Mouse (Mus musculus): Measurements from ENCODE around the gene Mrpl51. TPM values are rescaled to one million over a fixed set of nuclear protein-coding genes. Genes with fewer than 3 reads are reported as not detected.

The Mrpl51 gene
- total RNA-seq, 2 experiments from 2014 or later, result 69.1 to 74.5 TPM

DNA sequence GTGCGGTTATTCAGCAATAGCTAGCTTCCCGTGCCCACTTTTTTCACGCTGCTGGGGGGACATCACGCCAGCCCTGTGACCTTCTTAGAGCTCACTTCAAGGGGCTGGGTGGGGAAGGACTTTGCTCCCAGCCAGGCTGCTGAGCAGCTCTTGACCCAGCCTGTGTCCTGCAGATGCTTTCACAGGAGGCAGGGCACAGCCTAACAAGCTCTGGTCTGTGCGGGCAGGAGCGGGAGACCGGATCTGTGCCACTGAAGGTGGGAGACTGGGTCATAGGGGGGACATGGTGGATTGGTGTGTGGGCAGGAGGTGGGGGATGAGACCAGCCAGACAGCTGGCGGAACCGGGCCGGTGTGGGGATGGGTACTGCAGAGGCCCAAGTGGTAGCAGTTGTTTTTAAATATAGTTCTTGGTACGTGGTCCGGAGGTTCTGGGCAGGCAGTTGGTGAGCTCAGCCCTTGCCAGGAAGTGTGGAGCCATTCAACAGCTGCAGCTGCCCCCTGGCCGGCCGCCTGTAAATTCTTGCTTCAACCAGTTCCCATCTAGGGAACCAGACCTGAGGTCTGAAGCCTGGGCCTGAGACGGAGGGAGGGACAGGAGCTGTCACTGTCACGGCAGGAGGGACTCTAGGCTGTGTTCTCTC, 42.6 kb upstream of the Mrpl51 start:
- Histone ChIP-seq H3K27ac (peak overlapping the region; percentile 97), H3K4me3 (peak overlapping the region; percentile 95)
- no peak for TF ChIP-seq CTCF (IDR thresholded peaks at IDR 0.05)
- peak; percentile 58 to 62 for DNase-seq (ENCODE audit: extremely low spot score in 1 of 2, low spot score in 2 of 2)
- intact Hi-C loops (cut with DNase I), result loop anchor here (1.0 to 5.0 kb wide), 3 partner anchors 12 to 123 kb away; no protein-coding TSS in a partner anchor

DNA sequence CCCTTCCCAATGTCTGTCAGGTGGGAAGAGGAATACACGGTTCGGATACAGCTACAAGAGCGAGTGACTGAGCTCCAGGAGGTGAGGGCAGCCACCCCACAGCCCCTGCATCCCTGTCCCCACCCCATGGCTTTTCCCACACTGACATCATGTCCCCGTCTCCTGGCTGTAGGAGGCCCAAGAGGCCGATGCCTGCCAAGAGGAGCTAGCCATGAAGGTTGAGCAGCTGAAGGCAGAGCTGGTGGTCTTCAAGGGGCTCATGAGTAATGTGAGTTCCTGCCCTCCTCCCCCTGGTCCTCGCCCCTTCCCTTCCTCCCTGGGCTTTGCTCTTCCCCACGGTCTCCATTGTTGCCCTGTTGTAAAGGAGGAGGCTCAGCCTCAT, 42.0 kb upstream of the Mrpl51 start:
- no peak for TF ChIP-seq CTCF (IDR thresholded peaks at IDR 0.05)
- H3K4me3 ChIP-seq, result peak overlapping the region; percentile 95
- peak in 1 of 2 experiments; percentile 7 for DNase-seq (ENCODE audit: extremely low spot score in 1 of 2, low spot score in 2 of 2)
- intact Hi-C loops (cut with DNase I), result loop anchor here (1.0 to 5.0 kb wide), 2 partner anchors 12 to 123 kb away; no protein-coding TSS in a partner anchor
- H3K27ac ChIP-seq, result peak overlapping the region; percentile 97

DNA sequence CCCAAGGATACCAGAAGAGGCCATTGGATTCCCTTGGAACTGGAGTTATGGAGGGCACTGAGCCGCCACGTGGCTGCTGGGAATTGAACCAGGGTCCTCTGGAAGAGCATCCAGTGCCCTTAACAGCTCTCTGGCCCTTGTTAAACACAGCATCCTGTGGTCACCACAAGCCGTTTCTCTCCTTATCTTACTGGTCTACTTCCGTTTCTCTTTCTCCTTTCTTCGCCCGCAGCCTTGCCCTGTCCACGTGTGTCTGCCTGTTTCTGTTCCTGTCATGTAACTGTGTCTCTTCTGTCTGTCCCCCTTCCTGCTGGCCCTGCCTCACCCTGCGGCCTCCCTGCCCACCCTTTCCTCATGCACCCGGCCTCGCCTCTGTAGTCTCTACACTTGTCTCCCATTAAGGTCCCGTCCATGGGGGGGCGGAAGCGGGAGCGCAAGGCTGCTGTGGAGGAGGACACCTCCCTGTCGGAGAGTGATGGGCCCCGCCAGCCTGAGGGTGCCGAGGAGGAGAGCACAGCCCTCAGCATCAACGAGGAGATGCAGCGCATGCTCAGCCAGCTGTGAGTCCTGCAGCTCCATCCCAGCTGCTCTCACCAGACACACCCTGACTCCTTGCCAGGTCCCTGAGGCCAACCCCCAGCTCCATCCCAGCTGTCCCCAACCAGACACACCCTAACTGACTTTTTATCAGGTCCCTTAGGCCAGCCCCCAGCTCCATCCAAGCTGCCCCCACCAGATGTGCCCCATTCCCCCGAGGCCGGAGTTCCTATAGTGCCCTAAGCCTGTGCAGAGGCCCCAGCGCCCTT, 39.2 kb upstream of the Mrpl51 start:
- Histone ChIP-seq H3K4me3 (no peak overlapping the region), H3K27ac (no peak overlapping the region)
- peak in 1 of 2 experiments; percentile 35 for DNase-seq (ENCODE audit: extremely low spot score in 1 of 2, low spot score in 2 of 2)
- no peak for TF ChIP-seq CTCF (IDR thresholded peaks at IDR 0.05)
- intact Hi-C loops (cut with DNase I), result no loop called here

DNA sequence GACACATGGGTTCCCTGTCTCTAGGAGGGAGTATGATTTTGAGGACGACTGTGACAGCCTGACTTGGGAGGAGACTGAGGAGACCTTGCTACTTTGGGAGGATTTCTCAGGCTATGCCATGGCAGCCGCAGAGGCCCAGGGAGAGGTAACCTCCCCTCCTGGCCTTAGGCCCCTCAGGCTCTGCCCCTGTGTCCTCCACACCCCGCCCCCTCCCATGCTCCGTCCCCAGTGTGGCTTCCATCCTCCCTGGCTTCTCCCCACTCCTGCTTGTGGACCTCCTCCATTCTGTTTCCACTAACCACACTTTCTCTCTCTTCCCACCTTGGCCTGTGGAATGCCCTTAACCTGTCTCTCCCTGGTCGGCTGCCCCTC, 38.6 kb upstream of the Mrpl51 start:
- no peak for DNase-seq (ENCODE audit: extremely low spot score in 1 of 2, low spot score in 2 of 2)
- H3K4me3 ChIP-seq, result no peak overlapping the region
- TF ChIP-seq CTCF (IDR thresholded peaks at IDR 0.05), result no peak
- intact Hi-C loops (cut with DNase I), result no loop called here
- H3K27ac ChIP-seq, result no peak overlapping the region

DNA sequence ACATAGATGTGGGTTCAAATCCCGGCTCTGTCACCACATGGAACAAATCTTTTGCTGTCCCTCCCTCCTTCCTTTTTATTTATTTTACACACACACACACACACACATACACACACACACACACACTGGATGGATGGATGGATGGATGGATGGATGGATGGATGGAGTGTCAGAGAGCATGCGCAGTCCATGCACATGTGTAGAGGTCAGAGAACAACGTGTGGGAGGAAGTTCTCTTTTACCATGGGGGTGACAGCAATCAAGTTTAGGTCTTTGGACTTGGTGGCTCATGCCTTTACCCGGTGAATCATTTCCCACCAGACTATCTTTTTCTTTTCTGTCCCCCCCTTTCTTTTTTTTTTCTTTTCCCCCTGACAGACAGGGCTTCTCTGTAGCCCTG, 37.9 kb upstream of the Mrpl51 start:
- no peak overlapping the region for H3K27ac ChIP-seq
- DNase-seq (ENCODE audit: extremely low spot score in 1 of 2, low spot score in 2 of 2), result no peak

DNA sequence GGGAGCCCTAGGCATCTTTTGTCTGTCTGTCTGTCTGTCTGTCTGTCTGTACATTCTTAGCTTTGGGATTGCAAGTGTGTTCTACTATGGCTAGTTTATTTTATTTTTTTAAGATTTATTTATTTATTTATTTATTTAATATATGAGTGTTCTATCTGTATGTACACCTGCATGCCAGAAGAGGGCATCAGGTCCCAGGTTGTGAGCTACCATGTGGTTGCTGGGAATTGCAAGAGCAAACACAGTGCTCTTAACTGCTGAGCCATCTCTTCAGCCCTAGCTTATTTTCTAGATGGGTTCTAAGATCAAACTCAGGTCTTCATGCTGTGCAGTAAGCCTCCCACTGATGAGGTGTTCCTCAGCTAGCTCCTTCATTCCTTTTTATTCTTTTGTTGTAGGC, 37.1 kb upstream of the Mrpl51 start:
- DNase-seq (ENCODE audit: extremely low spot score in 1 of 2, low spot score in 2 of 2), result peak in 1 of 2 experiments; percentile 9
- TF ChIP-seq CTCF (IDR thresholded peaks at IDR 0.05), result peak; percentile 22
- intact Hi-C loops (cut with DNase I), result no loop called here
- Histone ChIP-seq H3K4me3 (no peak overlapping the region), H3K27ac (no peak overlapping the region)

More for the DNA sequence above, 37.9 kb upstream of the Mrpl51 start:
- intact Hi-C loops (cut with DNase I), result no loop called here
- no peak overlapping the region for H3K4me3 ChIP-seq
- TF ChIP-seq CTCF (IDR thresholded peaks at IDR 0.05), result no peak

DNA sequence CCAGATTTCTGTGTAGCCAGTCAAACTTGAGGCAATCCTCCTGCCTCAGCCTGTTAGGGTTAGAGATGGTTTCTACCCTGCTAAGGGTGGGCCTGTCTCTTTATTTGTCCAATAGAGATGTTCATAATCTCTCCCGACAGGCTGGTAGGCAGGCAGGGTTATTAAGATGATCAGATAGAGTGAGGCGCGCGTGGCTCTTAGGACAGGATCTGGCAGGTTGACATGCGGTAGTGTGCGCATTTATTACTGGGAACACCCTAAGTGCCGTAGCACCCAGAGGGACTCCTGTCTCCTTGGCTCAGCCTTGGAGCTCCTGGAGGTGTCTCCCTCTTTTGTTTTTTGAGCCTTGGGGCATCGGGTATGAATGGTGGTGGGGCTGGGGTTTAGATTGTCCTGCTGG, 36.3 kb upstream of the Mrpl51 start:
- intact Hi-C loops (cut with DNase I), result no loop called here
- DNase-seq (ENCODE audit: extremely low spot score in 1 of 2, low spot score in 2 of 2), result no peak
- Histone ChIP-seq H3K4me3 (no peak overlapping the region), H3K27ac (no peak overlapping the region)
- TF ChIP-seq CTCF (IDR thresholded peaks at IDR 0.05), result no peak

DNA sequence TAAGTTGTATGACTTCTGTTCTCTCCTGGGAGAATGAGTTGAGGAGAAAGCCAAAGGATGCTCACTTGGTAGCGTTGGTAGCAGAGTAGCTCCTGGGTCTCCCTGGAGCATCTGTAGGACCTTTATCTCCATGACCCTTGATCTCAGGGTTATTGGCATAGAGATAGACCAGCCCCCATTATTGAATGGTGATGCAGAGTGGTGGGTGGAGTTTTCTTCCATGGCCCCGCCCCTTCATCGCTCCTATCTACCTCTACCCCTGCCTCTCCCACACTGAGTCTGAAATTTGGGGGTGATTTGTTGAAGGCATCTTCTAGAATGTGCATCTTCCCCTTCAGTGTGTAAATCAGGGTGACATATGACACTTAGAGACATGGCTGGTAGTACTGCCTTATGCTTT, 35.1 kb upstream of the Mrpl51 start:
- intact Hi-C loops (cut with DNase I), result no loop called here
- no peak for DNase-seq (ENCODE audit: extremely low spot score in 1 of 2, low spot score in 2 of 2)
- no peak overlapping the region for H3K27ac ChIP-seq
- no peak overlapping the region for H3K4me3 ChIP-seq
- no peak for TF ChIP-seq CTCF (IDR thresholded peaks at IDR 0.05)

DNA sequence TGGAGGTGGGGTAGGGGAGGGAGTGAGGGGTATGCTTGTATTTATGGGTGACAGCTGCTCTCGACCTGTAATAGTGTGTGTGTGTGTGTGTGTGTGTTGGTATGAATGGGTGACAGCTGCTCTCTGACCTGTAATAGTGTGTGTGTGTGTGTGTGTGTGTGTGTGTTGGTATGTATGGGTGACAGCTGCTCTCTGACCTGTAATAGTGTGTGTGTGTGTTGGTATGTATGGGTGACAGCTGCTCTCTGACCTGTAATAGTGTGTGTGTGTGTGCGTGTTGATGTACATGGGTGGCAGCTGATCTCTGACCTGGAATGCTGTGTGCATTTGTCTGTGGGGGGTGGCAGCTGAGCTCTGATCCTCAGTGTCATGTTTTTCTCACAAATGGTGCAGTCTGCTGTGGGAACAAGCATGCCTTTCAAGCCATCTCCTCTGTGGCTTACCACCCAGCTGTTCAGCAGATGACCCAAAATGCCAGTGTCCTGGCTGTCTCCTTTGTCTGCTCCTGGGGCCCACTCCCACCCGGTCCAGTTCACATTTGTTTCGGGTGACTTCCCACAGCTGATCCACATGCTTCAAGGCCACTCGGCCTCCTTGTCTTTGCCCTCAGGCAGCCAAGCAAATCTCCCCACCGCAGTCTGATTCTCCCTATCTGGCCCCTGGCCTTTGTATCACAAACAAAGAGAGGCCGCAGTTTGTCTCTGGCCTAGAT, 34.5 kb upstream of the Mrpl51 start:
- TF ChIP-seq CTCF (IDR thresholded peaks at IDR 0.05), result no peak
- intact Hi-C loops (cut with DNase I), result no loop called here
- Histone ChIP-seq H3K27ac (no peak overlapping the region), H3K4me3 (no peak overlapping the region)
- DNase-seq (ENCODE audit: extremely low spot score in 1 of 2, low spot score in 2 of 2), result peak in 1 of 2 experiments; percentile 13

DNA sequence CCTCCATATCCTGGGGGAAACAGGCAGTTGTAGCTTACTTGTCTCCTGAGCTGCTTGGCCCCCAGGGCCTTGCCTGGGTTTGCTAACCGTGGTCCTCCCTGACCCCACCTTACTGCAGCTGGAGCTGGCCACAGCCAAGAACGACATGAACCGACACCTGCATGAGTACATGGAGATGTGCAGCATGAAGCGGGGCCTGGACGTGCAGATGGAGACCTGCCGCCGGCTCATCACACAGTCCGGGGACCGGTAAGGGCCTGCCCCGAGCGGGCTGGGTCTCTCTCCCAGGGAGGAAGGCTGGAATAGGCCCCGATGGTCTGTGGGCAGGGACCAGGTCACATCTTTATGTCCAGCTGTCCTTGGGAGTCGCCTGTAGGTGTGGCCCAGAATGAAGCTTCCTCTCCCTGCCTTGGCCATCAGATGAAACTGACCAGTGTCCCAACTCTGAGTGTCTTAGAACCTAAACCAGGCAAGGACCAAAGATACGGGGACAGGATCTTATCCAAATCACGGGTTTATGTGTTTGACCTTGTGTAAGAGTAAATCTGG, 32.6 kb upstream of the Mrpl51 start:
- intact Hi-C loops (cut with DNase I), result no loop called here
- peak in 1 of 2 experiments; percentile 13 for DNase-seq (ENCODE audit: extremely low spot score in 1 of 2, low spot score in 2 of 2)
- Histone ChIP-seq H3K4me3 (no peak overlapping the region), H3K27ac (no peak overlapping the region)
- TF ChIP-seq CTCF (IDR thresholded peaks at IDR 0.05), result no peak

DNA sequence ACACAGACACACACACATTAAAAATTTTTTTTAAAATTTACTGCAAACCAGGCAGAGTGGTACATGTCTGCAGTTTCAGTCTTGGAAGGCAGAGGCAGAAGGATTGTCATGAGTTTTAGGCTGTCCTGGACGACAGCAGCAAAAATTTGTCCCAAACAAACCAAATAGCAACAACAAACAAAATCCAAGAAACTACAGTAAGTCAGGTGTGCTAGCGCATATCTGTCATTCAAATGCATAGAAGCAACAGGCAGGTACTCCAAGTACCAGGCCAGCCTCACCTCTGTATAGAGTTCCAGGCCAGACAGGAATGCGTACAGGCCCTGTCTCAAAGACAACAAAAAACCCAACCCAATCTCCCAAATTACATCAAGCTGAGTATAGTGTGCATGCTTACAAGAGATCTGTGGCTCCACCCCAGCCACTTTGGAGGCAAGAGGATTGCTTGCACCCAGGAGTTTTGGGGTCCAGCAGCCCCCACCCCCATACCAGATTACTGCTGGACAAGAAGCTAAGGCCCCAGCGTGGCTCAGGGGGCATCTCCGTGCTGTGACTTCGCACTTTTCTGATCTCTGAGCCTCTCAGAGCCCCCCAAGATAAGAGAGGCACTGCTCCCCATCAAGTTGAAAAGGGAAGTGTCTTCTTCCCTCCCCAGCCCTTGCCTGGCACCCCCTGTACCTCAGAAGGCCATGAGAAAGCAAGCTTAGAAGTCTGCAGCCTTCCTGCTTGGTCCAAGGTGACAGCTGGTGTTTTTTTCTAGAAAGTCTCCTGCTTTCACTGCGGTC, 31.6 kb upstream of the Mrpl51 start:
- H3K27ac ChIP-seq, result no peak overlapping the region
- intact Hi-C loops (cut with DNase I), result no loop called here

More for the DNA sequence above, 31.6 kb upstream of the Mrpl51 start:
- no peak for TF ChIP-seq CTCF (IDR thresholded peaks at IDR 0.05)
- no peak overlapping the region for H3K4me3 ChIP-seq
- DNase-seq (ENCODE audit: extremely low spot score in 1 of 2, low spot score in 2 of 2), result no peak
